Mouse (Mus musculus) liver, embryonic 16.5 days (tissue): ENCODE measurements around the gene Cyfip2. TPM values are rescaled to one million over a fixed set of nuclear protein-coding genes. Genes with fewer than 3 reads are reported as not detected.

Experiments used
- ATAC-seq: fragments of 200-750 bp; cut with Nextera tagmentation; 2 replicates; pipeline ENCODE4 v1.8.0; 2017; ENCODE audit warnings: low read depth, mild to moderate bottlenecking, moderate number of reproducible peaks, moderate library complexity
- H3K27ac ChIP-seq: fragments of 300-500 bp; sonication (generic); 2 replicates; pipeline ENCODE4 v1.5.1; 2014; ENCODE audit warnings: mild to moderate bottlenecking, low read length
- H3K27me3 ChIP-seq: fragments of 300-500 bp; sonication (generic); 2 replicates; pipeline ENCODE4 v1.6.1; 2014; ENCODE audit warnings: low read depth, low read length, mixed read lengths; ENCODE audit not compliant: control insufficient read depth, insufficient read depth
- H3K36me3 ChIP-seq: fragments of 300-500 bp; sonication (generic); 2 replicates; pipeline ENCODE4 v1.6.1; 2014; ENCODE audit warnings: mild to moderate bottlenecking; ENCODE audit not compliant: control insufficient read depth, insufficient read depth
- H3K4me1 ChIP-seq: fragments of 300-500 bp; sonication (generic); 2 replicates; pipeline ENCODE4 v1.6.1; 2014; ENCODE audit warnings: low read depth, low read length, mixed read lengths; ENCODE audit not compliant: control insufficient read depth
- H3K4me2 ChIP-seq: fragments of 300-500 bp; sonication (generic); 2 replicates; pipeline ENCODE4 v1.6.1; 2014; ENCODE audit warnings: low read depth, low read length, mixed read lengths
- H3K4me3 ChIP-seq: fragments of 300-500 bp; sonication (generic); 2 replicates; pipeline ENCODE4 v1.5.1; 2014; ENCODE audit warnings: low read depth, mild to moderate bottlenecking, low read length
- H3K9ac ChIP-seq: fragments of 300-500 bp; sonication (generic); 2 replicates; pipeline ENCODE4 v1.6.1; 2014; ENCODE audit warnings: low read depth, low read length
- H3K9me3 ChIP-seq: fragments of 300-500 bp; sonication (generic); replicated peaks from 2 replicates; pipeline ENCODE4 v1.6.1; 2016; ENCODE audit warnings: low read length; ENCODE audit not compliant: control insufficient read depth
- WGBS: fragments of 180-500 bp; shearing (Covaris S2); extraction: QIAGEN DNeasy Blood & Tissue Kit; methylation state at CpG from one replicate; pipeline ENCODE4 v1.1.7; 2014; ENCODE audit not compliant: insufficient replicate concordance; 5-methylcytosine and 5-hydroxymethylcytosine counted together
- polyA plus RNA-seq: library from polyadenylated mRNA; unstranded; fragments of >200 nt; fragmentation: Nextera tagmentation; extraction: Ambion mirVana; gene quantifications from 2 replicates; pipeline ENCODE4 v1.2.1, GENCODE M21; 2015

The Cyfip2 gene
- polyA plus RNA-seq, 1 experiment from 2014 or later, result 5.7 TPM

DNA sequence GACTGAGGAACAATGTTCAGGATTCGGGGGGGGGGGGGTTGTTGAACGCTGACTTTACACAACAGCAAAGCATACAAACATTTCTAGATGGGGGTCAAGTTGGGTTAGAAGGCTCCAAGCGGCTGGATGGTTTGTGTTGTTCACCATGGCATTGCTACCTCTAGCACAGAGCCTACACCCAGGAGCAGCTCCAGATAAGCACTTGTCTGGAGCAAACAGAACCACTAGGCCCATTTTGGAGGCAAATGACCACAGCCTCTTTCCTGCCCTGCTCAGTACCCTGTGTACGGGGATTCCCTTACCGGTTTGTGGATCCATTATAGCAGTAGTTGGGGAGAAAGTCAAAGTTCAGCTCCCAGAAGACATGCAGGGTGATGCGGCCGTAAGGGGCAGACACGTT lies 70.7 kb downstream of the Cyfip2 start:
- no peak overlapping the region for H3K9ac ChIP-seq
- no peaks in the 10 kb centered on the region for H3K27me3 ChIP-seq
- peaks cover 21% of the 10 kb centered on the region for H3K4me1 ChIP-seq
- 65% methylated on average over 8 of the region's 8 CpGs for WGBS
- H3K4me3 ChIP-seq, result no peak overlapping the region
- no peaks in the 10 kb centered on the region for H3K9me3 ChIP-seq
- H3K4me2 ChIP-seq, result peak overlapping the region; percentile 43
- no peak overlapping the region for H3K27ac ChIP-seq
- no peaks in the 10 kb centered on the region for H3K36me3 ChIP-seq
- ATAC-seq, result peak; percentile 61; the same call in 1 of the 2 replicates

- no peaks in the 10 kb centered on the region for H3K9me3 ChIP-seq
- no peak overlapping the region for H3K9ac ChIP-seq
- H3K27me3 ChIP-seq, result no peaks in the 10 kb centered on the region
- H3K4me1 ChIP-seq, result peaks cover 21% of the 10 kb centered on the region
- ATAC-seq, result peak; percentile 97
- H3K27ac ChIP-seq, result peak overlapping the region; percentile 71
- H3K36me3 ChIP-seq, result no peaks in the 10 kb centered on the region
- WGBS, result 30% methylated on average over 7 of the region's 7 CpGs
- no peak overlapping the region for H3K4me3 ChIP-seq
- H3K4me2 ChIP-seq, result peak overlapping the region; percentile 43
These were observed 71.4 kb downstream of the Cyfip2 start for GRCm38 (mm10) chr11:46241150-46241673.

DNA sequence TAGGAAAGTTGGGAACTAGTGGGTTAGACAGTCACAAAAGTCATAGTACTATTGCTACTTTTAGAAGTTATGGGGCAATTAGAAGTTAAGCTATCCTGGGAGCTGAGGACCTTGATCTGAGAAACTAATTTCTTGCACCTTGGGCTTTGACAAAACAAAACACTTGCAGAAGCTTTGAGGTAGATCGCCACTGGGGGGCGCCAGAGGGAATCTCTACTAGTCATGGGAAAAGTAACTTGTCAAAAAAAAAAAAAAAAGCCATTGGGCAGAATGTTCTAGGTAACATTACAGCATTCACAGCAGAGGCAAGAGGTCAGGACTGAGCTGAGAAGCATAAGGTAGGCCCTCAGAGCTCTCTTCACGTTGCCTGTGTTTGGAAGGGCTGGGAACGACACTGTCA lies 75.7 kb downstream of the Cyfip2 start:
- Histone ChIP-seq H3K4me1 (peaks cover 18% of the 10 kb centered on the region), H3K27me3 (no peaks in the 10 kb centered on the region), H3K36me3 (no peaks in the 10 kb centered on the region), H3K9me3 (no peaks in the 10 kb centered on the region), H3K9ac (no peak overlapping the region), H3K4me2 (no peak overlapping the region), H3K4me3 (no peak overlapping the region), H3K27ac (no peak overlapping the region)
- no peak for ATAC-seq
- WGBS, result 42% methylated on average over 4 of the region's 4 CpGs

- Histone ChIP-seq H3K27me3 (no peaks in the 10 kb centered on the region), H3K36me3 (no peaks in the 10 kb centered on the region), H3K9ac (no peak within 1 kb of the TSS), H3K4me2 (no peak within 1 kb of the TSS), H3K9me3 (no peaks in the 10 kb centered on the region), H3K4me1 (peaks cover 2% of the 10 kb centered on the region; the same call in 1 of the 2 replicates), H3K27ac (no peak within 1 kb of the TSS), H3K4me3 (no peak within 1 kb of the TSS)
- 78% methylated on average over 11 of the region's 11 CpGs for WGBS
- no peak for ATAC-seq
These were observed 77.3 kb downstream of the Cyfip2 start, which contains the start of gene Fndc9 for GRCm38 (mm10) chr11:46235334-46235733. Fndc9 (plus strand) TSS chr11:46235531.

DNA sequence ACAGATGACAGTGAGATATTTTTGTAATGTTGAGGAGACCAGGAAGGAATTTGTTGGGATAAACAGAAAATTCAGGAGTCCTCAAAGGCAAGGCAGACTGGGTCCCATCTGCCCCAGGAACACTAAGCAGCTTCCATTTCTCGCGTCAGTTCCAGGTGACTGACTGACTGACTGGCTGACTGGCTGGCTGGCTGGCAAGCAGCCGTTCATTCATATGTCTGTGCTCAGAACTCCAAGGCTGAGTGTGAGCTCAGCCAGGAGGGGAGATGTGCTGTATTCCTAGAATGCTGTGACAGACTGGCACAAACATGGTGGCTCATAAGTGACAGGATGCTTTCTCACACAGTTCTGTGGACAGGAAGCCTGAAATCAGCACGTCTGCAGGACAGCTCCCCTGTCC lies 78.7 kb downstream of the Cyfip2 start:
- ATAC-seq, result no peak
- Histone ChIP-seq H3K27me3 (no peaks in the 10 kb centered on the region), H3K9me3 (no peaks in the 10 kb centered on the region), H3K36me3 (no peaks in the 10 kb centered on the region), H3K4me3 (no peak overlapping the region), H3K27ac (no peak overlapping the region), H3K4me2 (no peak overlapping the region), H3K4me1 (no peaks in the 10 kb centered on the region), H3K9ac (no peak overlapping the region)
- WGBS, result 67% methylated on average over 4 of the region's 4 CpGs

DNA sequence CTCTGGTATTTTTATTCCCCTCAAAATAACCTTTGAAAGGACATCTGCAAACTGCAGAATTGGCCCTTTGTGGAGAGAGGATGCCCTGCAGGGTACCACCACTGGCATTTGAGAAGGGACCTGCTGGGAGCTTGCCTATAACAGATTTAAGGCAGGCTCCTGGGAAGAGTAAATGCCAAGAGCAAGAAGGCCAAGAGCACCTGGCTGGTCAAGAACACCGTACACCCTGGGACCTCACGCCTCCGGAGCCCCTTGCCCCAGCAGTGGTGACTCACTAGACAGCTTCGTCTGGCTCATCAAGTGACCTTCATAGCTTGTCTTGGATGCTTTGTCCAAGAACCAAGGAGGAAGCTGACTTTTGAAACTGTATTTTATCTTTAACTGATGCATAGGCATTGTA lies 79.9 kb downstream of the Cyfip2 start:
- Histone ChIP-seq H3K4me3 (no peak overlapping the region), H3K27ac (no peak overlapping the region), H3K4me2 (no peak overlapping the region), H3K36me3 (no peaks in the 10 kb centered on the region), H3K27me3 (no peaks in the 10 kb centered on the region), H3K4me1 (no peaks in the 10 kb centered on the region), H3K9ac (no peak overlapping the region), H3K9me3 (no peaks in the 10 kb centered on the region)
- 80% methylated on average over 4 of the region's 4 CpGs for WGBS
- ATAC-seq, result no peak

DNA sequence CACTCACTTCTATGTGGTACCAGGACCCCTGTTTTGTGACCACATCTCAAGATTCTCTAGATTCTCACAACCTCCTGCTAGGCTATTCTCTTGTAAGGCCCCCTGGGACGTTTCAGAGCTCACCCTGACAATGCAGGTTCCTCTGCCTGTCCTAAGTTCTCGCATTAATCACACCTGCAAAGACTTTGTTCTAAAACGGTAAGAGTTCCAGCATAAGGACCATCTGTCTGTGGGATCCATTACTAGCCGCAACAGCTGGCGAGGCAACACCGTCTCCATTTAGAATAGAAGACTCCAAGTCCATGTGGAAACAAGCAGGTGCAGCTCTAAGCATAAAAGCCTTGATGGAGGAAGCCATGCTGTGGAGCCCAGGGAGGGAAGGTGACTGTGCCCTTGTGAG lies 82.5 kb downstream of the Cyfip2 start:
- WGBS, result 59% methylated on average over 6 of the region's 6 CpGs
- Histone ChIP-seq H3K9ac (no peak overlapping the region), H3K4me2 (no peak overlapping the region), H3K4me3 (no peak overlapping the region), H3K27me3 (no peaks in the 10 kb centered on the region), H3K36me3 (no peaks in the 10 kb centered on the region), H3K27ac (no peak overlapping the region), H3K9me3 (no peaks in the 10 kb centered on the region), H3K4me1 (no peaks in the 10 kb centered on the region)
- ATAC-seq, result no peak

GRCm38 (mm10) chr11:46225345-46225744 lies 87.3 kb downstream of the Cyfip2 start:
- Histone ChIP-seq H3K9ac (no peak overlapping the region), H3K27ac (no peak overlapping the region), H3K36me3 (no peaks in the 10 kb centered on the region), H3K4me2 (no peak overlapping the region), H3K4me3 (no peak overlapping the region), H3K4me1 (no peaks in the 10 kb centered on the region), H3K9me3 (no peaks in the 10 kb centered on the region), H3K27me3 (no peaks in the 10 kb centered on the region)
- ATAC-seq, result no peak
- 71% methylated on average over 5 of the region's 5 CpGs for WGBS

- Histone ChIP-seq H3K27ac (no peak overlapping the region), H3K4me1 (no peaks in the 10 kb centered on the region), H3K9me3 (no peaks in the 10 kb centered on the region), H3K36me3 (no peaks in the 10 kb centered on the region), H3K27me3 (no peaks in the 10 kb centered on the region), H3K9ac (no peak overlapping the region), H3K4me3 (no peak overlapping the region), H3K4me2 (no peak overlapping the region)
- 65% methylated on average over 2 of the region's 2 CpGs for WGBS
- no peak for ATAC-seq
These were observed 89.1 kb downstream of the Cyfip2 start for GRCm38 (mm10) chr11:46223575-46223974.
